Mouse (Mus musculus) lung, embryonic 16.5 days (tissue): ENCODE measurements around the gene Atl3. TPM values are rescaled to one million over a fixed set of nuclear protein-coding genes. Genes with fewer than 3 reads are reported as not detected.

Experiments
- ATAC-seq: fragments of 200-750 bp; cut with Nextera tagmentation; 2 replicates; pipeline ENCODE4 v1.8.0; 2017; ENCODE audit warnings: low read depth, mild to moderate bottlenecking, moderate library complexity
- H3K27ac ChIP-seq: fragments of 300-500 bp; sonication (generic); 2 replicates; pipeline ENCODE4 v1.5.1; 2014; ENCODE audit warnings: mild to moderate bottlenecking, control low read depth, low read length
- H3K27me3 ChIP-seq: fragments of 300-500 bp; sonication (generic); 2 replicates; pipeline ENCODE4 v1.6.1; 2014; ENCODE audit warnings: low read depth, low read length, mixed read lengths; ENCODE audit not compliant: control insufficient read depth, insufficient read depth
- H3K36me3 ChIP-seq: fragments of 300-500 bp; sonication (generic); 2 replicates; pipeline ENCODE4 v1.6.1; 2014; ENCODE audit warnings: low read length; ENCODE audit not compliant: control insufficient read depth, insufficient read depth
- H3K4me1 ChIP-seq: fragments of 300-500 bp; sonication (generic); replicated peaks from 2 replicates; pipeline ENCODE4 v1.6.1; 2014; ENCODE audit warnings: low read length, mixed read lengths; ENCODE audit not compliant: control insufficient read depth, insufficient read depth
- H3K4me2 ChIP-seq: fragments of 300-500 bp; sonication (generic); 2 replicates; pipeline ENCODE4 v1.6.1; 2014; ENCODE audit warnings: low read depth, low read length, control low read depth
- H3K4me3 ChIP-seq: fragments of 300-500 bp; sonication (generic); 2 replicates; pipeline ENCODE4 v1.5.1; 2014; ENCODE audit warnings: mild to moderate bottlenecking, low read length, control low read depth
- H3K9ac ChIP-seq: fragments of 300-500 bp; sonication (generic); 2 replicates; pipeline ENCODE4 v1.6.1; 2014; ENCODE audit warnings: low read length, control low read depth
- H3K9me3 ChIP-seq: fragments of 300-500 bp; sonication (generic); 2 replicates; pipeline ENCODE4 v1.6.1; 2016; ENCODE audit warnings: low read length; ENCODE audit not compliant: control insufficient read depth
- WGBS: fragments of 180-500 bp; shearing (Covaris S2); extraction: QIAGEN DNeasy Blood & Tissue Kit; methylation state at CpG from one replicate; pipeline ENCODE4 v1.1.7; 2014; 5-methylcytosine and 5-hydroxymethylcytosine counted together
- polyA plus RNA-seq: library from polyadenylated mRNA; unstranded; fragments of >200 nt; fragmentation: Nextera tagmentation; extraction: Ambion mirVana; gene quantifications from 2 replicates; pipeline ENCODE4 v1.2.1, GENCODE M21; 2015

Gene Atl3
- polyA plus RNA-seq, 1 experiment from 2014 or later, result 17.2 TPM

- no peak overlapping the region for H3K9ac ChIP-seq
- H3K27me3 ChIP-seq, result no peaks in the 10 kb centered on the region
- WGBS, result 42% methylated on average over 3 of the region's 3 CpGs
- H3K4me2 ChIP-seq, result no peak overlapping the region
- no peak for ATAC-seq
- H3K9me3 ChIP-seq, result no peaks in the 10 kb centered on the region
- no peaks in the 10 kb centered on the region for H3K36me3 ChIP-seq
- peaks cover 2% of the 10 kb centered on the region; the same call in 1 of the 2 replicates for H3K4me1 ChIP-seq
- H3K27ac ChIP-seq, result no peak overlapping the region
- H3K4me3 ChIP-seq, result no peak overlapping the region
Observed at GRCm38 (mm10) chr19:7561456-7561855, 67.6 kb downstream of the Atl3 start.

DNA sequence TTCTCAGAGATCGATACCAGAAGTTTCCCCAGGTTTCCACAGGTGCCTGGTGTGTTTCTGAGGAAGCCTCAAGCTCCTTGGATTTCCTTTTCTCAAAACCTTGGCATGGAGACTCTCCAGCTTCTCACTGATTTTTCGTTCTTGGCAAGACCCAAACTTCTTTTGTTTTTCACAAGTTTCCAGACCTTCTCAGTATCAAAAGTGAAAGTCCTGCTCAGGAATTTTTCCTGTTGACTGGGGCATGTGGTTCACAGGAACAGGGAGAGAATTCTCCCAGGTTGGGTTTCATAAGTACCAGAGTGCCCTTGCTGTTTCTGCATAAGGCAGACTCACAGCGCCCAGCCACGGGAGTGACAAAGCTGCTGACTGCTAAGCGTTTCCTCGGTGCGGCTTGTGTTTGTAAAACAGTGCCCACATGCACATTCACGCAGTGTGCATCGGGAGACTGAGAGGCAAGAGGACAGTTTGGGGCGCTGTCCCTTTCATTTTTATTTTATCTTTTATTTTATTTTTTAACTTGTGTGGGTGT is 68.8 kb downstream of the Atl3 start:
- Histone ChIP-seq H3K4me2 (no peak overlapping the region), H3K27ac (no peak overlapping the region), H3K4me1 (peaks cover 2% of the 10 kb centered on the region; the same call in 1 of the 2 replicates), H3K27me3 (no peaks in the 10 kb centered on the region), H3K9me3 (no peaks in the 10 kb centered on the region), H3K36me3 (no peaks in the 10 kb centered on the region), H3K9ac (no peak overlapping the region), H3K4me3 (no peak overlapping the region)
- no peak for ATAC-seq
- WGBS, result 66% methylated on average over 10 of the region's 10 CpGs

- H3K4me2 ChIP-seq, result no peak overlapping the region
- no peaks in the 10 kb centered on the region for H3K27me3 ChIP-seq
- no peak overlapping the region for H3K4me3 ChIP-seq
- no peak for ATAC-seq
- WGBS, result 83% methylated on average over 2 of the region's 2 CpGs
- H3K4me1 ChIP-seq, result no peaks in the 10 kb centered on the region
- H3K9me3 ChIP-seq, result no peaks in the 10 kb centered on the region
- H3K27ac ChIP-seq, result no peak overlapping the region
- H3K36me3 ChIP-seq, result no peaks in the 10 kb centered on the region
- no peak overlapping the region for H3K9ac ChIP-seq
Observed at GRCm38 (mm10) chr19:7563676-7564075, 69.8 kb downstream of the Atl3 start.

GRCm38 (mm10) chr19:7564457-7564856 is 70.6 kb downstream of the Atl3 start:
- H3K36me3 ChIP-seq, result no peaks in the 10 kb centered on the region
- H3K9ac ChIP-seq, result no peak overlapping the region
- H3K4me1 ChIP-seq, result no peaks in the 10 kb centered on the region
- WGBS, result 82% methylated on average over 1 of the region's 1 CpGs
- H3K4me3 ChIP-seq, result no peak overlapping the region
- H3K4me2 ChIP-seq, result no peak overlapping the region
- H3K27ac ChIP-seq, result no peak overlapping the region
- no peaks in the 10 kb centered on the region for H3K27me3 ChIP-seq
- no peak for ATAC-seq
- no peaks in the 10 kb centered on the region for H3K9me3 ChIP-seq

- Histone ChIP-seq H3K4me3 (no peak overlapping the region), H3K9me3 (no peaks in the 10 kb centered on the region), H3K4me1 (no peaks in the 10 kb centered on the region), H3K27ac (no peak overlapping the region), H3K36me3 (no peaks in the 10 kb centered on the region), H3K9ac (no peak overlapping the region), H3K27me3 (no peaks in the 10 kb centered on the region), H3K4me2 (no peak overlapping the region)
- 73% methylated on average over 3 of the region's 3 CpGs for WGBS
- ATAC-seq, result no peak
Observed at GRCm38 (mm10) chr19:7566826-7567225, 73.0 kb downstream of the Atl3 start.

- H3K4me3 ChIP-seq, result no peak overlapping the region
- no peaks in the 10 kb centered on the region for H3K36me3 ChIP-seq
- no peaks in the 10 kb centered on the region for H3K27me3 ChIP-seq
- H3K9me3 ChIP-seq, result no peaks in the 10 kb centered on the region
- H3K4me1 ChIP-seq, result no peaks in the 10 kb centered on the region
- H3K27ac ChIP-seq, result no peak overlapping the region
- 56% methylated on average over 3 of the region's 3 CpGs for WGBS
- no peak overlapping the region for H3K9ac ChIP-seq
- H3K4me2 ChIP-seq, result no peak overlapping the region
- ATAC-seq, result no peak
Observed at GRCm38 (mm10) chr19:7568364-7568763, 74.5 kb downstream of the Atl3 start.

DNA sequence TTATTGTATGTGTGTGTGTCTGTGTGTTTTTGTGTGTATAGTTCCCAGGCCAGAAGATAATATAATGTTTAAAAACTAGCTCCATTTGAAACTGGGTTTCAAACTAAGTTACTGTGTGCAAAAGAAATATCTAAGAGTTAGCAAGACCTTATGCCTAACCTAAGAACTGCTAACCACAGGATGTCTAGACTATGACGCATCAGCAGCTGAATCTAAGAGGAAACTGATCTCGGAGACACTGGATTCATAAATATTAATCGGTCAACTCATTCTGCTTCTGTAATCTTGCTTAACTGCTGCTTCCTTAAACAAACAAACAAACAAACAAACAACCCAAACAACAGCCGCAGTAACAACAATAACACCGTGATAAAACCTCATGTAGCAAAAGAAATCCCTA is 75.8 kb downstream of the Atl3 start:
- Histone ChIP-seq H3K9me3 (no peaks in the 10 kb centered on the region), H3K27me3 (no peaks in the 10 kb centered on the region), H3K4me1 (no peaks in the 10 kb centered on the region), H3K4me2 (no peak overlapping the region), H3K4me3 (no peak overlapping the region), H3K27ac (no peak overlapping the region), H3K36me3 (no peaks in the 10 kb centered on the region), H3K9ac (no peak overlapping the region)
- 73% methylated on average over 5 of the region's 5 CpGs for WGBS
- ATAC-seq, result no peak

DNA sequence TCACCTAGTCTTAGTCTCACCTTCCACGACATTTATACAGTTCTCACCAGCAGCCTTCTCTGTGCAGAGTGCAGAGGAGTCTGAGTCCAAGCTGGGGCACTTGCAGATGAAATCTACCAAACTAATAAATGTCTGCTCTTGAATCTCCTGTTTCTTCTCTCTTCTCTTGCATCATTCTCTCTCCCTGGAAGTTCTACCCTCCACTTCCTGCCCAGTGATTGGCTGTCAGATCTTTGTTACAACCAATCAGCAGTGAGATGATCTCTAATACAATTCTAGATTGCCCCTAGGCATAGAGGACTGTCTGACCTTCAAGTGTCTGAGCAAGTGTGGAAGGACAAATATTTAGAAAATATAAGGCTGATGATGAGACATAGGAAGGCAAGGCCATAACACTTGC is 82.3 kb downstream of the Atl3 start:
- no peak overlapping the region for H3K9ac ChIP-seq
- no peak overlapping the region for H3K4me2 ChIP-seq
- no peaks in the 10 kb centered on the region for H3K4me1 ChIP-seq
- WGBS, result 75% methylated on average over 1 of the region's 1 CpGs
- H3K27me3 ChIP-seq, result no peaks in the 10 kb centered on the region
- no peaks in the 10 kb centered on the region for H3K9me3 ChIP-seq
- H3K27ac ChIP-seq, result no peak overlapping the region
- no peaks in the 10 kb centered on the region for H3K36me3 ChIP-seq
- no peak for ATAC-seq
- no peak overlapping the region for H3K4me3 ChIP-seq

DNA sequence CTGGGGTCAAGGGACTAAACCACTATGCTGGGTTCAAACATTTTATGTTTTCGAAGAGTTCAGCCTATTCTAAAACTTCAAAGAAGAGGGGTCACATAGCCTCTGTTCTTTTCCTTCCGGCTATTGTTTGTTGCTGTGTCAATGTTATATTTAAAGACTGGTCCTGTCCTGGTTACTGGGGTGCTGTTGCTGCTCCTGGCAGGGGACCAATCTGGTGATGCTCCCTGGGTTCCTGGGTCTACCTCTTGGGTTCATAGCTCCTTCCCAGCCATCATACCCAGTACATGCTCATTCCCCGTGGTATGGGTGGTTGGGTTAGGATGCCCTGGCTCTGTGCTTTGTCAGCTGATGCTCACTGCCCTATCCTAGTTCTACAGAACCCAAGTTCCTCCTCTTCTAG is 83.9 kb downstream of the Atl3 start:
- WGBS, result 61% methylated on average over 3 of the region's 3 CpGs
- Histone ChIP-seq H3K9ac (no peak overlapping the region), H3K4me2 (no peak overlapping the region), H3K4me1 (no peaks in the 10 kb centered on the region), H3K9me3 (no peaks in the 10 kb centered on the region), H3K36me3 (no peaks in the 10 kb centered on the region), H3K27me3 (no peaks in the 10 kb centered on the region), H3K27ac (no peak overlapping the region), H3K4me3 (no peak overlapping the region)
- no peak for ATAC-seq

GRCm38 (mm10) chr19:7581042-7581441 is 87.2 kb downstream of the Atl3 start:
- Histone ChIP-seq H3K4me3 (no peak overlapping the region), H3K4me2 (no peak overlapping the region), H3K36me3 (no peaks in the 10 kb centered on the region), H3K9me3 (no peaks in the 10 kb centered on the region), H3K9ac (no peak overlapping the region), H3K27ac (no peak overlapping the region), H3K27me3 (no peaks in the 10 kb centered on the region), H3K4me1 (no peaks in the 10 kb centered on the region)
- WGBS, result 26% methylated on average over 5 of the region's 5 CpGs
- peak; percentile 36; the same call in 1 of the 2 replicates for ATAC-seq
